Mouse (Mus musculus) neural tube, embryonic 13.5 days (tissue): ENCODE measurements around the gene Fibcd1. TPM values are rescaled to one million over a fixed set of nuclear protein-coding genes. Genes with fewer than 3 reads are reported as not detected.

Experiments
- ATAC-seq: fragments of 200-750 bp; cut with Nextera tagmentation; 2 replicates; pipeline ENCODE4 v1.8.0; 2017; ENCODE audit warnings: low read depth, mild to moderate bottlenecking, moderate TSS enrichment, moderate library complexity
- H3K27ac ChIP-seq: fragments of 300-500 bp; sonication (generic); replicated peaks from 2 replicates; pipeline ENCODE4 v1.5.1; 2015; ENCODE audit warnings: moderate library complexity, mild to moderate bottlenecking, inconsistent platforms
- H3K27me3 ChIP-seq: fragments of 300-500 bp; sonication (generic); 2 replicates; pipeline ENCODE4 v1.6.1; 2015; ENCODE audit warnings: mild to moderate bottlenecking, inconsistent platforms
- H3K36me3 ChIP-seq: fragments of 300-500 bp; sonication (generic); 2 replicates; pipeline ENCODE4 v1.6.1; 2015; ENCODE audit warnings: mild to moderate bottlenecking, inconsistent platforms
- H3K4me1 ChIP-seq: fragments of 300-500 bp; sonication (generic); replicated peaks from 2 replicates; pipeline ENCODE4 v1.6.1; 2015; ENCODE audit warnings: inconsistent platforms
- H3K4me2 ChIP-seq: fragments of 300-500 bp; sonication (generic); 2 replicates; pipeline ENCODE4 v1.6.1; 2015; ENCODE audit warnings: inconsistent platforms, mild to moderate bottlenecking, moderate library complexity
- H3K4me3 ChIP-seq: fragments of 300-500 bp; sonication (generic); 2 replicates; pipeline ENCODE4 v1.5.1; 2015; ENCODE audit warnings: mild to moderate bottlenecking, inconsistent platforms
- H3K9ac ChIP-seq: fragments of 300-500 bp; sonication (generic); 2 replicates; pipeline ENCODE4 v1.6.1; 2015; ENCODE audit warnings: moderate library complexity, mild to moderate bottlenecking, inconsistent platforms
- H3K9me3 ChIP-seq: fragments of 300-500 bp; sonication (generic); 2 replicates; pipeline ENCODE4 v1.6.1; 2016; ENCODE audit warnings: inconsistent platforms
- WGBS: fragments of 180-500 bp; shearing (Covaris S2); methylation state at CpG from one replicate; pipeline ENCODE4 v1.1.7; 2015; 5-methylcytosine and 5-hydroxymethylcytosine counted together
- polyA plus RNA-seq: library from polyadenylated mRNA; unstranded; fragments of >200 nt; fragmentation: Nextera tagmentation; extraction: Ambion mirVana; gene quantifications from 2 replicates; pipeline ENCODE4 v1.2.1, GENCODE M21; 2015

Fibcd1 gene
- polyA plus RNA-seq, 1 experiment from 2014 or later = 3.1 TPM

DNA sequence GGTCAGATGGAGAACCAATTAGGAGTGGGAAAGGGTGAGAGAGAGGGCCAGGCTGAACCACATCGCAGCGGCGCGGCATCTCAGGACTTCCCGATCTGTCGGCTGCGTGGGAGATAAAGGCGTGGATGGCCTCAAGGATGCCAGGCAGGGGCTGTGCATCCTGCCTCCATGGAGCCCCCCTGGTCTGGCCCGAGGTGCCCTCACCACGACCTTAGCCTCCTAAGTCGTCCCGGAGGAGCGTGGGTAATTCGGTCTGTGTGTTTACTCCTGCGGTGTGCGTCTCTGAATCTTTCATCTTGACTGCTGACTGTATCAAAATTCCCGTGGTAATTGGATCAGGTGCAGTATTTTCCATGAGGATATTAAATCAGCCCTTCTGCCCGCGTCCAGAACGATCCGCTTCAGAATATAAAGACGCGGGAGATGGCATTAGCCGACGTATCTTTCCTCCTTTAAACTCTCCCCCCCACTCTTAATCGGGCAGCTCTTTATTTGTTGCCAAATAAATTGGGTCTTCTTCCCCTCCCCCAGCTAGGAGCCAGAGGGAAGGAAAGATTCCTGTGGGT, 28.6 kb upstream of the Fibcd1 start:
- H3K4me3 ChIP-seq = no peak overlapping the region
- H3K9ac ChIP-seq = no peak overlapping the region
- peak overlapping the region; percentile 53; the same call in 1 of the 2 replicates for H3K27ac ChIP-seq
- H3K4me1 ChIP-seq = peaks cover 46% of the 10 kb centered on the region
- H3K36me3 ChIP-seq = no peaks in the 10 kb centered on the region
- no peak overlapping the region for H3K4me2 ChIP-seq
- no peaks in the 10 kb centered on the region for H3K27me3 ChIP-seq
- 0 out of 2 replicates have a peak, but pooled peaks have one; percentile 44 for ATAC-seq
- 42% methylated on average over 26 of the region's 26 CpGs for WGBS
- no peaks in the 10 kb centered on the region for H3K9me3 ChIP-seq

DNA sequence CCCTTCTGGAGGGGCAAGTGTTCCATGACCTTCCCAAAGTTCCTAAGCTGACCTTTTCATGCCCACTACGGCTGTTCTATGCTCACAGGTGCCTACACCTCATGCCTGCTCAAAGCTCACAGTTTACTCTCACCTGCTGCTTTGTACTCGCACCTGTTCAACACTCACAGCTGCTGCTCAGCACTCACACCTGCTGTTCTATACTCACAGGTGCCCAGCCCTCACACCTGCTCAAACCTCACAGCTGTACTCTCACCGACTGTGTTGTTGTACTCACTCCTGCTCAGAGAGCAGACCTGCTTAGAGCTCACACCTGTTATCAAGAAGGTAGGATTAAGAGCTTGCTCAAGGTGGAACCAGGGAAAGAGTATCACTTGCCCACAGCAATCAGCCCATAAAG, 24.9 kb upstream of the Fibcd1 start:
- 89% methylated on average over 3 of the region's 3 CpGs for WGBS
- Histone ChIP-seq H3K4me2 (no peak overlapping the region), H3K27me3 (no peaks in the 10 kb centered on the region), H3K4me1 (peaks cover 27% of the 10 kb centered on the region), H3K9ac (no peak overlapping the region), H3K4me3 (no peak overlapping the region), H3K9me3 (no peaks in the 10 kb centered on the region), H3K27ac (no peak overlapping the region), H3K36me3 (no peaks in the 10 kb centered on the region)
- ATAC-seq = no peak

GRCm38 (mm10) chr2:31869692-31870091, 23.9 kb upstream of the Fibcd1 start:
- H3K9me3 ChIP-seq = no peaks in the 10 kb centered on the region
- no peaks in the 10 kb centered on the region for H3K36me3 ChIP-seq
- no peak overlapping the region for H3K27ac ChIP-seq
- no peak overlapping the region for H3K4me2 ChIP-seq
- peaks cover 30% of the 10 kb centered on the region for H3K4me1 ChIP-seq
- WGBS = 84% methylated on average over 5 of the region's 5 CpGs
- no peak overlapping the region for H3K4me3 ChIP-seq
- no peaks in the 10 kb centered on the region for H3K27me3 ChIP-seq
- ATAC-seq = no peak
- H3K9ac ChIP-seq = no peak overlapping the region

- peaks cover 19% of the 10 kb centered on the region for H3K4me1 ChIP-seq
- no peak overlapping the region for H3K9ac ChIP-seq
- H3K4me3 ChIP-seq = no peak overlapping the region
- WGBS = 71% methylated on average over 10 of the region's 10 CpGs
- no peak overlapping the region for H3K27ac ChIP-seq
- no peaks in the 10 kb centered on the region for H3K36me3 ChIP-seq
- H3K9me3 ChIP-seq = no peaks in the 10 kb centered on the region
- no peak for ATAC-seq
- H3K4me2 ChIP-seq = no peak overlapping the region
- no peaks in the 10 kb centered on the region for H3K27me3 ChIP-seq
Observed at GRCm38 (mm10) chr2:31868538-31869164, 22.8 kb upstream of the Fibcd1 start.

GRCm38 (mm10) chr2:31867773-31868537, 22.1 kb upstream of the Fibcd1 start:
- Histone ChIP-seq H3K27me3 (no peaks in the 10 kb centered on the region), H3K4me2 (no peak overlapping the region), H3K4me3 (no peak overlapping the region), H3K9me3 (no peaks in the 10 kb centered on the region), H3K36me3 (no peaks in the 10 kb centered on the region), H3K9ac (no peak overlapping the region), H3K27ac (no peak overlapping the region), H3K4me1 (peaks cover 16% of the 10 kb centered on the region)
- no peak for ATAC-seq
- 83% methylated on average over 8 of the region's 8 CpGs for WGBS

DNA sequence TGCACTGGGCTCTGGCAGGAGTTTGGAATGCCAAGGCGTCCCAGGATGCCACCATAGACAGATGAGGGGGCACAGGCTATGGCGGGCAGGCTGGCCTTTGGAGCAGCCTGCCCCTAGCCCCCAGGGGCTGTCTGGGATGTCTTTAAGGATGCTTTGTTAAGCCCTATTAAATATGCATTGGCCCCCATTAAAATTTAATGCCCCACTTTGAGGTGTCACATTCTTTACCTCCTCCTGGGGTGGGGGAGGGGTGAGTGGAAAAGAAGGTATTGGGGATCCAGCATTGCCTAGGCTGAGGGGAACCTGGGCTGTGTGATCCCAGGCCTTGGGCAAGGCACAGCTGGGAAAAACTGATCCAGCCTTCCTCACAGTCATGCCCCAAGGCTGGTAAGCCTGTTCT, 20.0 kb upstream of the Fibcd1 start:
- no peak overlapping the region for H3K4me2 ChIP-seq

DNA sequence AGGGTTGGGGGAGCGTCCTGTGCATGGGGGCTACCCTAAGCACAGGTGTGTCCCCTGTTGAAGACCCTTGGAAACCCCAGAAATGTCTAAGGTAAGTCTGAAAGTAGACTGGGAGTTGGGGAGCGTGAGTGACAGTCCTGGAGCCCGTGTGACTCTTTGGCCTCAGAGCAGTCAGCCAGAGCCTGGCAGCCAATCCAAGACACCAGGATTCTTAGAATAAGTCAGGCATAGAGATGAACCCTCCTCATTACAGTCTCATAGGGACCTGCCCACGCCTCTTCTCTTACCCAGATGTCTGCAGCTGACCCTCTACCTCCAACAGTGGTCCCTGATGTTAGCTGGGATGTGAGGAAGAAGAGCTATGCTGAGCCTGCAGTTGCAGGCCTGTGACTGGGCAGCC, 19.5 kb upstream of the Fibcd1 start:
- 59% methylated on average over 4 of the region's 4 CpGs for WGBS
- H3K9me3 ChIP-seq = no peaks in the 10 kb centered on the region
- H3K9ac ChIP-seq = no peak overlapping the region
- H3K27me3 ChIP-seq = no peaks in the 10 kb centered on the region
- H3K4me2 ChIP-seq = no peak overlapping the region
- no peak overlapping the region for H3K4me3 ChIP-seq
- no peaks in the 10 kb centered on the region for H3K36me3 ChIP-seq
- ATAC-seq = no peak
- 0 out of 2 replicates have a peak overlapping the region, but pooled peaks have one; percentile 33 for H3K27ac ChIP-seq
- H3K4me1 ChIP-seq = peaks cover 16% of the 10 kb centered on the region

More for the DNA sequence above, 20.0 kb upstream of the Fibcd1 start:
- 9% methylated on average over 2 of the region's 2 CpGs for WGBS
- ATAC-seq = no peak
- Histone ChIP-seq H3K27ac (0 out of 2 replicates have a peak overlapping the region, but pooled peaks have one; percentile 33), H3K27me3 (no peaks in the 10 kb centered on the region), H3K36me3 (no peaks in the 10 kb centered on the region), H3K9me3 (no peaks in the 10 kb centered on the region), H3K9ac (no peak overlapping the region), H3K4me3 (no peak overlapping the region), H3K4me1 (peaks cover 16% of the 10 kb centered on the region)

DNA sequence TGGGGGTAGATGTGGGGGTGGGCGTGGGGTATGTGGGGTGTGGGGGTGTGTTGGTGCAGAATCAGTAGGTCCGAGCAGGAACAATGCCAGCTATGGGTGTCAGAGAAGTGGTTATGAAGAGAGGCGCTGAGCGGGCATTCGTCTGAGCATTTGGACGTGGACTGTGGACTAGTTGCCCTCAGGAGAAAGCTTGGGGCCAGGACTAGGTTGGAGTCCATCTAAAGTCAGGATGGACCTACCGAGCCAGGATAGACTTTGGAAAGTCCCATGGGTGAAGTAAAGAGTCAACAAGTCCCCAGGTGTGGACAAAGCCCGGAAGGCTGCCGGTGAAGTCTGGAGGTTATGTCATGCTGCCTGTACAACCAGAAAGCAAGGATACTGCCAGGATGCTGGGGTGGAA, 19.1 kb upstream of the Fibcd1 start:
- 92% methylated on average over 9 of the region's 9 CpGs for WGBS

GRCm38 (mm10) chr2:31863766-31864165, 18.0 kb upstream of the Fibcd1 start:
- ATAC-seq = no peak
- H3K4me2 ChIP-seq = no peak overlapping the region

More for the DNA sequence above, 19.1 kb upstream of the Fibcd1 start:
- no peak for ATAC-seq
- peaks cover 16% of the 10 kb centered on the region for H3K4me1 ChIP-seq
- H3K9ac ChIP-seq = no peak overlapping the region
- no peaks in the 10 kb centered on the region for H3K36me3 ChIP-seq
- no peak overlapping the region for H3K4me3 ChIP-seq
- no peaks in the 10 kb centered on the region for H3K9me3 ChIP-seq
- H3K27ac ChIP-seq = no peak overlapping the region
- H3K4me2 ChIP-seq = no peak overlapping the region
- no peaks in the 10 kb centered on the region for H3K27me3 ChIP-seq

DNA sequence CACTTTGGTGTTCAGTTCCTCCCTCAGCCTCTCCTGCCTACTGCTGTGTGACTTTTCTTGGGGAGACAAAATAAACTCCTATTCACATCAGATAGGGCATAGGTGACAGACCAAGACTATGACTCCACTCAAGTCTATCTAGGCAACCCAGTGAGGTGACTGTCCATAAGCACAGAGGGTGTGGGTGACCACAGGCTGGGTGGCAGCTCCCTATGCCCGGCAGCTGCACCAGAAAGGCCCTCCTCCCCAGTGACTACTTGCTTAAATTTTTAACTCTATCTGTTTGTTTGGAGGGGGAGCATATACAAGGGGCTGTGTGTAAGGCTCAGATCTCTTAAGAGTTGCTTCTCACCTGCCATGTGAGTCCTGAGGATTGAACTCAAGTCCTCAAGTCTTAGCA, 17.1 kb upstream of the Fibcd1 start:
- Histone ChIP-seq H3K4me3 (no peak overlapping the region), H3K9ac (no peak overlapping the region), H3K9me3 (no peaks in the 10 kb centered on the region), H3K27ac (no peak overlapping the region), H3K4me2 (no peak overlapping the region), H3K4me1 (peaks cover 35% of the 10 kb centered on the region), H3K36me3 (no peaks in the 10 kb centered on the region), H3K27me3 (peaks cover 7% of the 10 kb centered on the region; the same call in 1 of the 2 replicates)
- whole genome bisulfite sequencing = 65% methylated on average over 1 of the region's 1 CpGs
- no peak for ATAC-seq

More at GRCm38 (mm10) chr2:31863766-31864165, 18.0 kb upstream of the Fibcd1 start:
- 85% methylated on average over 1 of the region's 1 CpGs for WGBS
- Histone ChIP-seq H3K4me3 (no peak overlapping the region), H3K36me3 (no peaks in the 10 kb centered on the region), H3K9ac (no peak overlapping the region), H3K27ac (no peak overlapping the region), H3K4me1 (peaks cover 27% of the 10 kb centered on the region), H3K27me3 (no peaks in the 10 kb centered on the region), H3K9me3 (no peaks in the 10 kb centered on the region)

GRCm38 (mm10) chr2:31858500-31858899, 12.7 kb upstream of the Fibcd1 start:
- Histone ChIP-seq H3K4me2 (no peak overlapping the region), H3K36me3 (no peaks in the 10 kb centered on the region), H3K9me3 (no peaks in the 10 kb centered on the region), H3K27me3 (peaks cover 10% of the 10 kb centered on the region; the same call in 1 of the 2 replicates), H3K27ac (no peak overlapping the region), H3K9ac (no peak overlapping the region), H3K4me3 (no peak overlapping the region), H3K4me1 (peaks cover 35% of the 10 kb centered on the region)
- ATAC-seq = no peak
- 19% methylated on average over 12 of the region's 12 CpGs for WGBS

DNA sequence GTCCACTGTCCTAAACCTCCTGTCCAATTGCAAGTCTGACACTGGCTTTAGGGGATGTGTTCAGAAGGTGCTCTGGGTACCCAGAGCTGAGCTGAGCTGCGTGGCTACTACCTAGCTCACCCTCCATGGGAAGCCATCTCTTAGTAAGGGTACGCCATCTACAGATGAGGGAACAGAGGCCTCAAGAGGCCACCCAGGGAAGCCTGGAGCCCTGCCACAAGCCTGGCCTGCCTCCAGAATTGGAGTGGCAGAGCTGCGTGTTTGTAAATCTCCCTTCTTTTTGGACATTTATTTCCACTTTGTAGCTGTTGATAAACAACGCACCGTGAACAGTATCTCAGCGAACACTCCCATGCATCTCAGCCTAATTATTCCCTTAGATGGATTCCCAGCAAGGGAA, 11.4 kb upstream of the Fibcd1 start:
- WGBS = 60% methylated on average over 6 of the region's 6 CpGs
- Histone ChIP-seq H3K27ac (no peak overlapping the region), H3K4me1 (peaks cover 35% of the 10 kb centered on the region), H3K4me2 (no peak overlapping the region), H3K36me3 (no peaks in the 10 kb centered on the region), H3K9ac (no peak overlapping the region), H3K4me3 (no peak overlapping the region), H3K9me3 (no peaks in the 10 kb centered on the region), H3K27me3 (peaks cover 11% of the 10 kb centered on the region; the same call in 1 of the 2 replicates)
- ATAC-seq = no peak
